Mouse (Mus musculus): ENCODE results near the gene Dhrs4. TPM values are rescaled to one million over a fixed set of nuclear protein-coding genes. Genes with fewer than 3 reads are reported as not detected.

Gene Dhrs4
- polyA plus RNA-seq (2015; fragmentation: Nextera tagmentation; extraction: Ambion mirVana): 53.7 and 54.5 TPM in 2 replicates

DNA sequence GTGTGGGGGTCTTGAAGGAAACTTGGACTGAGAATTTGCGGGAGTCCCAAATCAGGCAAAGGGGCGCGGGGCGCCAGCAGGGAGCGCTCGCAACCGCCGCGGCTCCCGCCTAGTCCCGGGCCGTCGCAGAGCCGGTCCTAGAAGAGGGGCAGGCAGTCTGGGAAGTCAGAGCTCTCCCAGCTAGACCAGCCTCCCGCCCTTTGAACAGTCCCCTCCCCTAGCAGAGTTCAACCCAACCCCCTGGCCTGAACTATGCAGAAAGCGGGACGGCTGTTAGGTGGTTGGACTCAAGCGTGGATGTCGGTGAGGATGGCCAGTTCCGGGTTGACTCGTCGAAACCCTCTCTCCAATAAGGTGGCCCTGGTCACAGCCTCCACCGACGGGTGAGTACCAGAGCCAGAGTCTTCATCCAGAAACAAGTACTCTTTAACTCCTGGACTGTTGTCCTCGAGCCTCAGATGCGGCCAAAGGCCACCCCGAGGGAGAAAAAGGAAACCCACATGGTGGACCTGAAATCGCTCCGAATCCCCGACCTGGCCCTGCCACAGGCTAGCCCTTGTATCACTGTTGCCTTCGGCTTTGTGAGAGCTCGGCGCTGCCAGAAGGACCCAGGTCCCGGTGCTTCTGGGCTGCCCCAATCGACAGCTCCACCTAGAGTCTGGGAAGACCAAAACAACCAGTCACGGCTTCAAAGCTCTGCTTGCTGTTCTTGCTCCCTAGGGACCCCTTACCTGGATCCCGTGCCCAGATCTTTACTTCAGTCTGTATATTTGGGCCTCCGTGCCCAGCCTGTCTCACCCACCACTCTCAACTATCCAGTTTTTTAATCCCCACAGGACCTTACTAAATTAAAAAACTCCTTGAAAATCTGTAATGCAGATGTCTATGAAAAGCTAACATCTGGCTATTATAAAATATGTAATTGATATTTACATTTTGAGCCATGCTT is at the start of gene Dhrs4:
Gene Dhrs4 (plus strand): TSS at position 108 of the 949 bp plus-strand sequence.
- Histone ChIP-seq H3K4me3 (ENCODE audit: low read depth, low read length) (peak within 1 kb of the TSS; percentile 57), H3K4me2 (replicated peaks; ENCODE audit: low read depth) (peak within 1 kb of the TSS; percentile 59), H3K27ac (replicated peaks) (peak within 1 kb of the TSS; percentile 92), H3K9me3 (ENCODE audit: control insufficient read depth, low read length) (no peaks in the 10 kb centered on the region), H3K9ac (ENCODE audit: low read length) (peak within 1 kb of the TSS; percentile 72), H3K36me3 (ENCODE audit: control insufficient read depth, insufficient read depth, low read length) (no peaks in the 10 kb centered on the region; the same call in 1 of the 2 replicates), H3K4me1 (replicated peaks; ENCODE audit: control insufficient read depth, insufficient read depth) (no peaks in the 10 kb centered on the region), H3K27me3 (ENCODE audit: control insufficient read depth, insufficient read depth, low read length) (no peaks in the 10 kb centered on the region)
- TF ChIP-seq EP300 (optimal IDR thresholded peaks at IDR 0.05) (no peak), CTCF (IDR thresholded peaks at IDR 0.05; ENCODE audit: low read depth) (peak; percentile 83)
- peak; percentile 95 for ATAC-seq (ENCODE audit: low FRiP score, low TSS enrichment)
- peak; percentile 84 for DNase-seq (ENCODE audit: low spot score)
- under 1% methylated on average over 38 of the region's 38 CpGs for WGBS

- no peak for TF ChIP-seq EP300 (optimal IDR thresholded peaks at IDR 0.05)
- TF ChIP-seq CTCF (IDR thresholded peaks at IDR 0.05; ENCODE audit: low read depth): no peak
- H3K27me3 ChIP-seq (ENCODE audit: control insufficient read depth, insufficient read depth, low read length): no peaks in the 10 kb centered on the region
- H3K4me2 ChIP-seq (replicated peaks; ENCODE audit: low read depth): no peak overlapping the region
- ATAC-seq (ENCODE audit: low FRiP score, low TSS enrichment) (no peak), DNase-seq (ENCODE audit: low spot score) (no peak)
- WGBS: 81% methylated on average over 4 of the region's 4 CpGs
- no peak overlapping the region for H3K4me3 ChIP-seq (ENCODE audit: low read depth, low read length)
- no peak overlapping the region for H3K27ac ChIP-seq (replicated peaks)
- no peak overlapping the region for H3K9ac ChIP-seq (ENCODE audit: low read length)
- no peaks in the 10 kb centered on the region for H3K9me3 ChIP-seq (ENCODE audit: control insufficient read depth, low read length)
- H3K36me3 ChIP-seq (ENCODE audit: control insufficient read depth, insufficient read depth, low read length): no peaks in the 10 kb centered on the region
- H3K4me1 ChIP-seq (replicated peaks; ENCODE audit: control insufficient read depth, insufficient read depth): no peaks in the 10 kb centered on the region
Observed at GRCm38 (mm10) chr14:55430255-55430654, 48.3 kb upstream of the Dhrs4 start.

- Histone ChIP-seq H3K4me1 (replicated peaks; ENCODE audit: control insufficient read depth, insufficient read depth) (no peaks in the 10 kb centered on the region), H3K36me3 (ENCODE audit: control insufficient read depth, insufficient read depth, low read length) (no peaks in the 10 kb centered on the region), H3K4me3 (ENCODE audit: low read depth, low read length) (no peak overlapping the region), H3K4me2 (replicated peaks; ENCODE audit: low read depth) (no peak overlapping the region), H3K9ac (ENCODE audit: low read length) (no peak overlapping the region), H3K9me3 (ENCODE audit: control insufficient read depth, low read length) (no peaks in the 10 kb centered on the region), H3K27ac (replicated peaks) (no peak overlapping the region), H3K27me3 (ENCODE audit: control insufficient read depth, insufficient read depth, low read length) (no peaks in the 10 kb centered on the region)
- DNase-seq (ENCODE audit: low spot score): no peak
- 67% methylated on average over 1 of the region's 1 CpGs for WGBS
- no peak for ATAC-seq (ENCODE audit: low FRiP score, low TSS enrichment)
- TF ChIP-seq CTCF (IDR thresholded peaks at IDR 0.05; ENCODE audit: low read depth): no peak
- no peak for TF ChIP-seq EP300 (optimal IDR thresholded peaks at IDR 0.05)
Observed at GRCm38 (mm10) chr14:55433052-55433451, 45.5 kb upstream of the Dhrs4 start.

DNA sequence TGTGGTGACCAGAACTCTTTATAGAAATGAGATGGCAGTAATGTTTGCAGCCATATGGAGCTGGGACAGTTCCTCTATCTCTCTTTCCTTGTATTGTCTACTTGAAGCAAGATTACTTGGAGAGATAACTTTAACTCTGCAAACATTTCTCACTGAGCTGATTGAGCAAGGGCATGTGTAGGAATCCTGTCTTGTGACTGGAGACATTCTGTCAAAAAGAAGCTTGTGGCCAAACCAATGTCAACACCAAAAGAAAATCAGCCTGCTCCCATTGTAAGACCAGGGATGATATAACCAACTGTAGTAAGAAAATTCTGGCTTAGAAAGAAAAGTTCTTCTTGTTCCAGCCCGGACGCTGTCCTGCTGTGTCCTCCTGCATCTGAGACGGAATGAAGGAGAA is 43.7 kb upstream of the Dhrs4 start:
- no peak for DNase-seq (ENCODE audit: low spot score)

GRCm38 (mm10) chr14:55437118-55437517 is 41.4 kb upstream of the Dhrs4 start:
- Histone ChIP-seq H3K9me3 (ENCODE audit: control insufficient read depth, low read length) (no peaks in the 10 kb centered on the region), H3K27ac (replicated peaks) (no peak overlapping the region), H3K4me2 (replicated peaks; ENCODE audit: low read depth) (no peak overlapping the region), H3K27me3 (ENCODE audit: control insufficient read depth, insufficient read depth, low read length) (no peaks in the 10 kb centered on the region), H3K36me3 (ENCODE audit: control insufficient read depth, insufficient read depth, low read length) (no peaks in the 10 kb centered on the region), H3K9ac (ENCODE audit: low read length) (no peak overlapping the region), H3K4me3 (ENCODE audit: low read depth, low read length) (no peak overlapping the region), H3K4me1 (replicated peaks; ENCODE audit: control insufficient read depth, insufficient read depth) (no peaks in the 10 kb centered on the region)
- DNase-seq (ENCODE audit: low spot score) (no peak), ATAC-seq (ENCODE audit: low FRiP score, low TSS enrichment) (no peak)
- WGBS: 87% methylated on average over 8 of the region's 8 CpGs
- TF ChIP-seq EP300 (optimal IDR thresholded peaks at IDR 0.05) (no peak), CTCF (IDR thresholded peaks at IDR 0.05; ENCODE audit: low read depth) (no peak)

More for the DNA sequence above, 43.7 kb upstream of the Dhrs4 start:
- Histone ChIP-seq H3K9me3 (ENCODE audit: control insufficient read depth, low read length) (no peaks in the 10 kb centered on the region), H3K27ac (replicated peaks) (no peak overlapping the region), H3K4me2 (replicated peaks; ENCODE audit: low read depth) (no peak overlapping the region), H3K27me3 (ENCODE audit: control insufficient read depth, insufficient read depth, low read length) (no peaks in the 10 kb centered on the region), H3K4me3 (ENCODE audit: low read depth, low read length) (no peak overlapping the region), H3K4me1 (replicated peaks; ENCODE audit: control insufficient read depth, insufficient read depth) (no peaks in the 10 kb centered on the region), H3K36me3 (ENCODE audit: control insufficient read depth, insufficient read depth, low read length) (no peaks in the 10 kb centered on the region), H3K9ac (ENCODE audit: low read length) (no peak overlapping the region)
- TF ChIP-seq EP300 (optimal IDR thresholded peaks at IDR 0.05) (no peak), CTCF (IDR thresholded peaks at IDR 0.05; ENCODE audit: low read depth) (no peak)
- ATAC-seq (ENCODE audit: low FRiP score, low TSS enrichment): no peak
- WGBS: 91% methylated on average over 3 of the region's 3 CpGs

Data from stomach, postnatal 0 days (tissue).